ENCODE assay signal across 8 mouse cellular contexts in the genomic region with DNA sequence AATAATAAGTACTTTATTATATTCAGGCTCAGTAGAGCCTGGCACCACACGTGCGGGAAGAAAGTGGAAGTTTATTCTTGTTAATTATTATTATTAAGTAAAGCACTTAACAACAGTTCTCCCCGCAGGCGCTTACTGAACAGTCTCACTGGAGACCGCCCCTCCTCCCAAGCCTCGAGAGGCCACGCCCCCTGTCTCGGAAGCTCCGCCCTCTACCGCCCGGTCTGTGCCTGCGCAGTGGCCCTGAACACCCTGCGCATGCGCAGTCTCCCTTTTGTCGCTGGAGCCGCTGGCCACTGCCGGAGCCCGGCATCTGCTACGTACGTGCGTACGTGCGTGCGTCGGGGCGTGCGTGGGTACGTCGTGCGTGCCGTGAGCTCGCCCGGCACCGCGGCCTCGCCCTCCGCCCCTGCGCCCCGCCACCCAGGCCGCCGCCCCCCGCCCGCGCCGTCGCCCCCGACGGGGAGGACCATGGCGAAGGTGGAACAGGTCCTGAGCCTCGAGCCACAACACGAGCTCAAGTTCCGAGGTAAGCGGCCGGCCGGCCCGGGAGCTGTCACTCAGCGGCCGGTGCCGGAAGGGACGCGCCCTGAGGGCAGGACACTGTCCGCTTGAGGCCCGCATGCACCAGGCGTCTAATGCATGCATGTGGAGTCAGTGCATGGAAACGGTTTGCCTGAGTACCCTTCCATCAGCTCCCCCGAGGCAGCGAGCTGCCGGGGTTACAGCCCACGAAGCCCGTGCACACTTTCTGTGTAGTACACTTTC. TPM values are rescaled to one million over a fixed set of nuclear protein-coding genes. Genes with fewer than 3 reads are reported as not detected.
DNase-seq lines count a peak whose midpoint lies in the region; ATAC-seq and TF ChIP-seq lines count a peak whose summit lies in the region.

TSS of gene Vapb (plus strand) at position 290 of the 768 bp plus-strand sequence.

- H3K4me1 ChIP-seq in E14TG2a.4 (replicated peaks; ENCODE audit: low read depth, low read length): peaks cover 20% of the 10 kb centered on the region
- peaks cover 17% of the 10 kb centered on the region for H3K4me1 ChIP-seq in forebrain, embryonic 12.5 days
- H3K4me1 ChIP-seq in heart, postnatal 0 days (ENCODE audit: control insufficient read depth, insufficient read depth): peaks cover 9% of the 10 kb centered on the region; the same call in 1 of the 2 replicates
- peaks cover 16% of the 10 kb centered on the region for H3K4me1 ChIP-seq in liver, embryonic 16.5 days (ENCODE audit: control insufficient read depth, low read depth, low read length)
- peaks cover 46% of the 10 kb centered on the region for H3K4me1 ChIP-seq in neural tube, embryonic 13.5 days (replicated peaks)
- H3K4me1 ChIP-seq in testis, adult 2 months (ENCODE audit: control insufficient read depth, insufficient read depth, low read length): no peaks in the 10 kb centered on the region; the same call in none of the 2 replicates

- H3K4me3 ChIP-seq in E14TG2a.4 (replicated peaks; ENCODE audit: low read length): peak within 1 kb of the TSS; percentile 94
- H3K4me3 ChIP-seq in forebrain, embryonic 12.5 days (replicated peaks): peak within 1 kb of the TSS; percentile 85
- H3K4me3 ChIP-seq in heart, postnatal 0 days (ENCODE audit: low read depth, low read length): peak within 1 kb of the TSS; percentile 91
- H3K4me3 ChIP-seq in liver, embryonic 16.5 days (ENCODE audit: low read depth, low read length): peak within 1 kb of the TSS; percentile 87
- H3K4me3 ChIP-seq in neural tube, embryonic 13.5 days: peak within 1 kb of the TSS; percentile 80
- H3K4me3 ChIP-seq in testis, adult 2 months (ENCODE audit: control insufficient read depth, low read depth, low read length): peak within 1 kb of the TSS; percentile 86

- TF ChIP-seq CTCF in E14TG2a.4 (conservative IDR thresholded peaks at IDR 0.05; ENCODE audit: low read length): no peak
- peak; percentile 21; the same call in 1 of the 2 replicates for TF ChIP-seq CTCF in heart, postnatal 0 days (IDR thresholded peaks at IDR 0.05; ENCODE audit: low read depth)
- no peak for TF ChIP-seq CTCF in testis, adult 2 months (IDR thresholded peaks at IDR 0.05; ENCODE audit: control insufficient read depth, insufficient read depth, insufficient replicate concordance, low read depth, low read length)

- no peaks in the 10 kb centered on the region for H3K9me3 ChIP-seq in E14TG2a.4 (ENCODE audit: low read length)
- H3K9me3 ChIP-seq in forebrain, embryonic 12.5 days: no peaks in the 10 kb centered on the region
- H3K9me3 ChIP-seq in heart, postnatal 0 days (replicated peaks; ENCODE audit: control insufficient read depth, low read length): no peaks in the 10 kb centered on the region
- no peaks in the 10 kb centered on the region for H3K9me3 ChIP-seq in liver, embryonic 16.5 days (replicated peaks; ENCODE audit: control insufficient read depth, low read length)
- H3K9me3 ChIP-seq in neural tube, embryonic 13.5 days: no peaks in the 10 kb centered on the region

- peak within 1 kb of the TSS; percentile 78 for H3K9ac ChIP-seq in forebrain, embryonic 12.5 days
- H3K9ac ChIP-seq in heart, postnatal 0 days (replicated peaks; ENCODE audit: low read depth, low read length): peak within 1 kb of the TSS; percentile 80
- H3K9ac ChIP-seq in liver, embryonic 16.5 days (ENCODE audit: low read depth, low read length): peak within 1 kb of the TSS; percentile 83
- H3K9ac ChIP-seq in neural tube, embryonic 13.5 days: peak within 1 kb of the TSS; percentile 88

- peak within 1 kb of the TSS; percentile 71 for H3K4me2 ChIP-seq in forebrain, embryonic 12.5 days
- H3K4me2 ChIP-seq in heart, postnatal 0 days (ENCODE audit: low read depth, low read length): peak within 1 kb of the TSS; percentile 83
- H3K4me2 ChIP-seq in liver, embryonic 16.5 days (ENCODE audit: low read depth, low read length): peak within 1 kb of the TSS; percentile 92
- H3K4me2 ChIP-seq in neural tube, embryonic 13.5 days: peak within 1 kb of the TSS; percentile 63

- peak; percentile 99 for ATAC-seq in forebrain, embryonic 12.5 days (ENCODE audit: low FRiP score)
- peak; percentile 100 for ATAC-seq in heart, postnatal 0 days (ENCODE audit: insufficient read depth, low read depth)
- ATAC-seq in liver, embryonic 16.5 days (ENCODE audit: low read depth): peak; percentile 97
- peak; percentile 95 for ATAC-seq in neural tube, embryonic 13.5 days (ENCODE audit: low read depth)

- TF ChIP-seq EP300 in heart, postnatal 0 days (IDR thresholded peaks at IDR 0.05; ENCODE audit: low read depth): no peak

- under 1% methylated on average over 70 of the region's 70 CpGs for WGBS in forebrain, embryonic 12.5 days
- WGBS in heart, postnatal 0 days: under 1% methylated on average over 70 of the region's 70 CpGs
- WGBS in liver, embryonic 16.5 days (ENCODE audit: insufficient replicate concordance): under 1% methylated on average over 69 of the region's 70 CpGs
- 1% methylated on average over 70 of the region's 70 CpGs for WGBS in neural tube, embryonic 13.5 days

- no peaks in the 10 kb centered on the region for H3K27me3 ChIP-seq in E14TG2a.4 (ENCODE audit: insufficient read depth, low read length)
- H3K27me3 ChIP-seq in forebrain, embryonic 12.5 days: no peaks in the 10 kb centered on the region
- no peaks in the 10 kb centered on the region for H3K27me3 ChIP-seq in heart, postnatal 0 days (ENCODE audit: control insufficient read depth, insufficient read depth, low read length)
- H3K27me3 ChIP-seq in liver, embryonic 16.5 days (ENCODE audit: control insufficient read depth, insufficient read depth, low read depth, low read length): no peaks in the 10 kb centered on the region
- H3K27me3 ChIP-seq in neural tube, embryonic 13.5 days: no peaks in the 10 kb centered on the region
- no peaks in the 10 kb centered on the region for H3K27me3 ChIP-seq in testis, adult 2 months (ENCODE audit: control insufficient read depth, insufficient read depth, low read length)

- peak; percentile 65; the same call in 1 of the 2 replicates for TF ChIP-seq POLR2A in testis, adult 2 months (IDR thresholded peaks at IDR 0.05; ENCODE audit: control insufficient read depth, low read depth, low read length)

- DNase-seq in c-Kit-positive CD71-positive TER-119-positive erythroid progenitor cells, embryonic 14.5 days (ENCODE audit: low spot score): peak; percentile 98
- DNase-seq in heart, postnatal 0 days (ENCODE audit: low spot score): peak; percentile 97
- peak; percentile 100 for DNase-seq in kidney, postnatal 4 days

- H3K27ac ChIP-seq in forebrain, embryonic 12.5 days: peak within 1 kb of the TSS; percentile 61; the same call in 1 of the 2 replicates
- H3K27ac ChIP-seq in heart, postnatal 0 days (ENCODE audit: low read depth): peak within 1 kb of the TSS; percentile 70
- H3K27ac ChIP-seq in liver, embryonic 16.5 days (ENCODE audit: low read length): peak within 1 kb of the TSS; percentile 77
- H3K27ac ChIP-seq in neural tube, embryonic 13.5 days (replicated peaks): peak within 1 kb of the TSS; percentile 77
- H3K27ac ChIP-seq in testis, adult 2 months (ENCODE audit: control insufficient read depth, insufficient read depth, low read depth, low read length): peak within 1 kb of the TSS; percentile 34

- H3K36me3 ChIP-seq in E14TG2a.4 (ENCODE audit: insufficient read depth, low read length): peaks cover 26% of the 10 kb centered on the region
- H3K36me3 ChIP-seq in forebrain, embryonic 12.5 days (replicated peaks): peaks cover 9% of the 10 kb centered on the region; the same call in 1 of the 2 replicates
- H3K36me3 ChIP-seq in heart, postnatal 0 days (replicated peaks; ENCODE audit: control insufficient read depth, insufficient read depth, low read length): no peaks in the 10 kb centered on the region
- no peaks in the 10 kb centered on the region for H3K36me3 ChIP-seq in liver, embryonic 16.5 days (ENCODE audit: control insufficient read depth, insufficient read depth)
- 0 out of 2 replicates have a peak, but pooled peaks cover 8% of the 10 kb centered on the region for H3K36me3 ChIP-seq in neural tube, embryonic 13.5 days
- H3K36me3 ChIP-seq in testis, adult 2 months (ENCODE audit: control insufficient read depth, insufficient read depth, low read length): no peaks in the 10 kb centered on the region

RNA-seq across cellular contexts. Expression of gene Vapb, which starts in this region (rescaled TPM):
- polyA plus RNA-seq in forebrain, embryonic 12.5 days (2016; fragmentation: Nextera tagmentation; extraction: Ambion mirVana): 11.0 and 13.8 TPM in 2 replicates
- total RNA-seq in heart, postnatal 0 days (2014; rRNA removed; ENCODE audit: low replicate concordance): 25.8 and 26.8 TPM in 2 replicates
- polyA plus RNA-seq in heart, postnatal 0 days (2015; fragmentation: Nextera tagmentation; extraction: Ambion mirVana): 11.2 and 11.9 TPM in 2 replicates
- polyA plus RNA-seq in liver, embryonic 16.5 days (2015; fragmentation: Nextera tagmentation; extraction: Ambion mirVana): 5.6 and 6.0 TPM in 2 replicates
- polyA plus RNA-seq in neural tube, embryonic 13.5 days (2015; fragmentation: Nextera tagmentation; extraction: Ambion mirVana): 13.3 and 15.1 TPM in 2 replicates
- polyA plus RNA-seq in testis, adult 2 months (2012; rRNA removed): 8.1 and 9.1 TPM in 2 replicates

Comparison
In these comparisons a context has a peak if more than half of its experiments do, and no peak if none do; other contexts are left out.
1. Peak in every context shown above with its lines: DNase-seq, ATAC-seq, H3K4me3 ChIP-seq and H3K27ac ChIP-seq.